Mouse (Mus musculus) retina, postnatal 7 days (tissue): ENCODE measurements around the gene Plxdc1.

Experiments used
- DNase-seq: peaks from one replicate; pipeline ENCODE4 v3.0.0-alpha.2; 2012; ENCODE audit warnings: low read depth, low spot score

The Plxdc1 gene

DNA sequence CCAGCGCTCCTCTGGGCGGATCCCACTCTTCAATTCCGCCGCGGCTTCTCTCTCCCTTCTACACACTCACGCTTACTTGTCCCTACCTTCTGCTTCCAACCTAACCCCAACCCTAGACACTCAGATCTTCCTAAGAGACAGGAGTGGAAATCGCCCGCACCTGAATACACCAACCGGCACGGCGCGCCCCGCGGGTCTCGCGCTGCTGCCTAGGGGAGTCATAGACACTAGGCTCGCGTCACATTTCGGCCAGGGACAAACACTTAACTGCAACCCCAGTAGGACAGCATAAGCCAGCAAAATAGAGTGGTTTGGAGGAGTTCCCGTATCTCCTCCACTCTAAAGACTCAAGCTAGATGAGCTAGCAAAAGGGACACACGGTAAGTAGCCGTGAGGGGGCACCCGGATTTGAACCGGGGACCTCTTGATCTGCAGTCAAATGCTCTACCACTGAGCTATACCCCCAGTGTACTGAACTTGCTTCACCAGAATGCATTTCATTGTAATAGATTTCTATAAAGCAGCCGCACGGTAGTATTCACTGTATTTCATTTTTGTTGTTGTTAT, 2.4 kb upstream of the Plxdc1 start:
- DNase-seq = peak; percentile 72

DNA sequence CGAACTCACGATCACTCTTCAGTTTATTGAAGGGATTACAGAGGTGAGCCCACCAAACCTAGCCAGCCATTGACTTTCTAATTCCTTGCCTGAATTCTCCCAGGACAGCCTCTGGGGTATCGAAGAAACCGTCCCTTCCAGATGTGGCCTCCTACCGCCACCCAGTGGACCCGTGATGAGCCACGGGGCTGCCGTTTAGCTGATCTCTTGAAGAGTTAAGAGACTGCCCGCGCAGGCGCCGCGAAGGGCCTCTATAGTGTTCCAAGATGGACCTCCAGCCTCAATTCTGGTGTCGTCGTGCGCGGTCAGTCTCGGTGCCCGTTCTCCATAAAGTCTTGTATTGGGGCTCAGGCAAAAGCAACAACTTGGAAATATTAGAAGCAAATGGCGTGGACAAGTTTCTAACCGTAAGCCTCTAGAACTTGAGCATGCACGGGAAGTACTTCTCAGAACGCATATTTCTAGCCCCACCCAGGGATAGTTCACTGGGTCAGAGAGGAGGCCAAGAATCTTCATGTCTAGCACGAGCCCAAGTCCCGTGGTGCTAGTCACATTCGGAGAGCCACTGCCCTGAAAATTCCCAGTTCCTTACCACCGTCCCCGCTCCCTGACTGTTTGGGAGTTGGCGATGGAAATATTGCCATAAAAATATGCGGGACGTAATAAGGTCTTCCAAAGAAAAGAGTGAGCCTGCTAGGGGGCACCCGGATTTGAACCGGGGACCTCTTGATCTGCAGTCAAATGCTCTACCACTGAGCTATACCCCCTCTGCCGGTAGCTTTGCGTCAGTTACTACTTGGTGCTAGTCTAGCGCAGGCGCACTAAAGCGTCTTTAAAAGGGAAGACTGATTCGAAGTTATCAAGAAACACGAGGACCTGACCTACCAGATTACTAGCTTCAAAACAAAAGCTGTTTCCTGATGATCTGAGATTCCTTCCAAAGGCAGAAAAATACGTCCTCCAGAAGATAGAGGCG, 1.6 kb upstream of the Plxdc1 start:
- DNase-seq = peak; percentile 87

DNA sequence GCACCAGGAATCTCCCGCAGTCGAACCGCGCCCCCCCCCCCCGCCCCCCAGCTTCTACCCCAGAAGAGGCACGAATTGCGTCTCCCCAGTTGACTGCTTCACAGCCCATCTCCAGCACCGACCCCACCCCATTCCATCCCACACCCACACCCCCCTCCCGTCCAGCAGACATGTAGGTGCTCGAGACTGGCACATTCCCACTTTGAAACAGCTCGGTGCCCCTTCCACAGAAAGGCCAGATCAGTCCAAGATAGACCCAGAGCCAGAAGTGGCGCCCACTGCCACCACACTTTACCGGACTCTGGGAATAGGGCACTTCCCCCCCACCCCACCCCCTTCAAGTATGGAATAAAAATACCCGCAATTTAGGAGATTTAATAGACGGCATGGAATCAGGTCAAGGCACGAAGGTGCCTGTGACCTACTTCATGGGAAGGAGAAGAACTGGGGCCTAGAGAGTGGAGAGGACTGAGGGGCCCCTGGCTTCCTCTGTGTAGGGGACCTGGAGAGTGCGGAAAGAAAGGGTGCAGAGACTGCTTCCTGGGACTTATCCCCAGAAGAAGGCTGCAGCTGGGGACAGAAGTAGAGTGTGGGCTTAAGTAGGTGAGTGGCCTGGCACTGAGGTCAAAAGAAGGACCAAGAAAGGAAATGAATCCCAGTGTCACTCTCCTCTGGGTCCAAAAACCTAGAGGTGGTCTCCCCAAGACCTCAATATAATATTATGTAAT, 658 bp upstream of the Plxdc1 start:
- DNase-seq = no peak

DNA sequence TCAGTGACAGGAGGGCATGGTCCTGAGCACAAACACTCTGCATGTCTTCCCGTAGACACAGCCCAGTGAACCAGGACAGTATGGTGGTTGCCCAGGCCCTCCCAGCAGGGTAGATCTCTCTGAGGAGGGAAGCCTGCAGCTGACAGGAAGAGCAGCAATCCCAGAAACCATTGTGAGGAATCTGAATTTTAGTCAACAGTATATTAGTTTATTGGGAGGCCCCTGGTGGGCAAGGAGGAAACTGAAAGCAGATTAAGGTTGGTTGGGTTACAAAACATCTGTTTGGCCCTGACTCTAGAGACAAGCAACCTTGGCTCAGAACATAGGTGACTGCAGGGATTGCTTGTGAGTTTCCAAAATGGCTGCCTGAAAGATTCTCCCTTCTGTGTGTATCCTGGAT, 2.3 kb downstream of the Plxdc1 start:
- DNase-seq = no peak

DNA sequence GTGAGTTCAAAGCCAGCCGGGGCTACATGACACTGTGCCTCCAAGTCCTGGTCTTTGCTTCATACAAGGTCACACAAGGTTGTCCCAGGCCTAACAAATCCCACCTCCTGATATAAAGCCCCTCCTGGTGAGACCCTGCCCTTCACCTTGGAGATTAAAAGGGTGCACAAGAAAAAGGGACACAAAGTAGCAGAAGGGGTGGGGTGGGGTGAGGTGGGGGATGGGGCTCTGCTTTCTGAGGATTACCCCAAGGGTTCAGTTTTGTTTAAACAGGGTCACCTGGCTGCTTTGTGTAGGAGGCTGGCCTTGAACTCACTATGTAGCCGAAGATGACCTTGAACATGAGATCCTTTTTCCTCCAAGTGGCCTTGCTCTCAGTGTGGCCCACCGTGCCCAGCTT, 2.7 kb downstream of the Plxdc1 start:
- DNase-seq = no peak

DNA sequence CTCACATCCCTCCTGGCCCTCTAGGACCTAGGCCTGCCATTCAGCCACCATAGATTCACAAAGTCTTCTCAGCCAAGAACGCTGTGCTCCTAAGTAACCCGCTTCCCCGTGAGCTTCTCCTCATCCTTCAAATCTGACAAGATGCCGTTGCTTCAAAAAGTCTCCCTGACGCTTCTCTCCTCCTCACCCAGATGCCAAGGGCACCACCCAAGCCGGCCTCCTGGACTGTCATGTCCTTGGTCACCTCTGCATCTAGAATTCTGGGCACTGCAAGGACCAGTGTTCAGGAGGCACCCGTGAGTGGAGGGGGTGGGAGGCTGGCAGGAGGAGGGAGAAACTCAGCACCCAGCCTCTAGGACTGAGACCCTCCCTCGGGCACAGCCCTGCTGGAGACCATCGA, 3.5 kb downstream of the Plxdc1 start:
- no peak for DNase-seq

DNA sequence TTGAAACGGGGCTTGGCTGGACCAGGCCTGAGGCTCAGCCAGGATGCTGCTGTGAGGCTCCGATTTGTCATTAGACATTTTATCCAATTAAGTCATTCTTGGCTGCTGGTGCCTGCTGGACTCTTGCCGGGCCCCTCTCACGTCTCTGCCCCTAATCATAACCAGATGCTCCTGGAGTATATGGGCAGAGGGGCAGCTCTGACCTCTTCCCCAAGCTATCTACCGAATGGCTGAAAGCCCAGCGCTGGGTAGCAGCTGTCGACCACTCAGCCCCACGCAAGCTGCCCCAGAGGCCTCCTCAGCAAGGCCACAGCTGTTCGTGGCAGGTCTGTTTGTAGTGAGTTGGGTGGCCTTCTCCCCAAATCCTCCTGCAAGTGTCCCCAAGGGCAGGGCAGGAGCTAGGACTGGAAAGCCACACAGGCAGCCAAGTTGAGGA, 5.7 kb downstream of the Plxdc1 start:
- no peak for DNase-seq

DNA sequence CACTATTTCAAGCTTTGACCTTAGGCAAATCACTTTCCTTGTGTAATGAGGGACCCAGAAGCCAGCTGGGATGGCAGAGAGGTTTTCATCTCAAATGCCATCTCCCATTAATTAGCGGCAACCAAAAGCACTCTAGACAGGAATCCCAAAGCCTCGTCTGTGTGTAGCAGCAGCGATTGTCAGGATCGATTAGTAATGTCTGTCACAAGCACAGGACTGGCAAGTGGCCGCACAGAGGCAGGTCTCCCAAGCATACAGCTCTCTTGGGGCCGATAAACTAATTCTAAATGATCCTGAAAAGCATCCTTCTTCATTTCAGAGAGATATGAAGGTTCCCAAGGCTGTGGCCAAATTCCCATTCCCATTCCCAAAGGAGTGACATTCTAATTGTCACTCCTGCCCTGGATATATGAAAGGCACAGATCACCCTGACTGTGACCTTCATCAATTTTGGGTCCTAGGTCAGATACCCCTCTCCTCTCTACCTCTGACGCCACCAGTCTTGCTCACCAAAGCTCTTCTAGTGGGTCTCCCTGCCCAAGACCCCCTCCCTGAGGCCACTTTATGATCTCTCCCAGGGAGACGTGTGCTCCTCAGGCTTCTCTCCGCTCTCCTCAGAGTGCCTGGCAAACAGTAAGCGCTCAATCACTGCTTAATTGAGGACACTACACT, 6.3 kb downstream of the Plxdc1 start:
- DNase-seq = no peak

DNA sequence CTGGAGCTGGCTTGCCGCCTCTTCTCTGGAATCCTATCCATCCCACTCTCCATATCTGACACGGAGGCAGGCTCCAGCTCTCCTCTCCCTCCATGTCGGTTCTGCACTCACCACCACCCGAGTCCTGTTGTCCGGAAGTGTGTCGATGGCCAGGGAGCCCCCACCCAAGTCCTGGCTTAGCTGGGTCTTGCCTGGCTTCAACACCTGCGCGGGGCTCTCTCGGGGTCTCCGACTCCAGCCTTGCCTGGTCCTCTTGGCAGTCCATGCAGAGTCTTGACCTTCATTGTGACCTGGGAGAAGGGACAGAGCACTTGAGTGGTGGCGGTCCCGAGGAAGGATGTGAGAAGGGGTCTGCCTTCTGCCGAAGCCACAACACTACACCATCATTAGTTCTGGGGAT, 7.9 kb downstream of the Plxdc1 start:
- no peak for DNase-seq

DNA sequence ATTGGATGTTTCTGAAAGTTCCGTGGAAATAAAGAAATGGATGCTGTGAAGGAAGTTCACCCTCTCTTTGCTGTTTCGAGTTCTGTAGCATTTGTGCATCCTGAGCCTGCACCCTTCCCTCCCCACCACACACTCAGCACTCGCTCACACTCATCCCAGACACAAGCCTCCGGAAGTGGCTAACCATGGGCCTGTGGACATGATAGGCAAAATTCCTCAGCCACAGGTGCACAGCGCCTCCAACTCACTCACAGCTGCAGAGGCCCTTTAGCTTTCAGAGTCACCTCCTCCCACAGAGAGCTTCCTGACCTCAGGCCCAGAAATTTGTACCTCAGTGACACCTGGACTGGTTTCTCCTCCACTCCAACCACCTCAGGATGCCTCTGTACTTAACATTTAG, 8.4 kb downstream of the Plxdc1 start:
- no peak for DNase-seq

DNA sequence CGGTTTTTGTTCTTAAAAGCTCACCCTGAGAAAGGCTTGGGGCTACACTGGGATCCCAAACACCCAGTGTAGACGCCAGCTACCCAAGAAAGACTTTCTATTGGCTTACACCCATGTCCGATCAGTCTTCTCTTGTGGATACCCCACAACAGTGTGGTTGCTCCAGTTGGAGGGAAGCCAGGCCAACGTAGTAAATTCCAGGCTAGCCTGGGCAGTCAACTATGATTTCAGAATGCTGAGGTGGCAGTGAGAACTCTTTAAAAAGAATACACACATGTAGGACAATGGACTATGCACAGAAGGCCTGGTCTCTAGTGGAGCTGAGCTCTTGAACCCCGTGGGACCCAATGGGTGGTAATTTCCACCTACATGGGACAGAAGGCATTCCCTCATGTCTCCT, 11.5 kb downstream of the Plxdc1 start:
- DNase-seq = no peak

DNA sequence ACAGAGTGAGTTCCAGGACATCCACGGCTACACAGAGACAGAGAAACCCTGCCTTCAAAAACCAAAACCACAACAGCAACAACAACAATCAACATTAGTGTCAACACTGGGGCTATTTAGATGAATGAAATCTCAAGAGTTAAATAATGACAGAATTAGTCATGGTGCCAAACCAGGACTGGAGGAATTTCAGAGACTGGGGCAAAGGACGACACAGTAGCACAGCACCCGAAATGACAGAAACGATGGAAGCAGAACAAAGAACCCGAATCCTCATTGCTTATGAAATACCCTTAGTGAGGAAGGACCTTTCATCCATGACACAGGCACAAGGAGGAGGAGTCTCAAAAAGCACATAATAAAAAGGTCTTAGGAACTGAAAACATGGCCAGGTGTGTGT, 12.1 kb downstream of the Plxdc1 start:
- no peak for DNase-seq

DNA sequence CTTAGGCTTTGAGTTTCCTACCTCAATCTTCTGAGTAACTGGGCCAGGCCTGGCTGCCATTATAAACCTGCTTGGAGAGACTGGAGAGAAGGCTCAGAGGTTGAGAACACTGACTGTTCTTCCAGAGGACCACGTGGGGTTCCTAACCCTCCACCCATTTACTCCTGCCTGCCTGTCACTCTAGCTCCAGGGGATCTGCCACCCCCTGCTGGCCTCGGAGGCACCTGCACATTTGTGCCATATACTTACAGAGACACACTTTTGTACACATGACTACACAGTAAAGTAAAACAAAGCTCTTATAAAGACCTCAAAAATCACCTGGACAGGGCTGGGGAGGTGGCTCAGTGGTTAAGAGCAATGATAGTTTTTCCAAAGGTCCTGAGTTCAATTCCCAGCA, 13.8 kb downstream of the Plxdc1 start:
- DNase-seq = no peak

DNA sequence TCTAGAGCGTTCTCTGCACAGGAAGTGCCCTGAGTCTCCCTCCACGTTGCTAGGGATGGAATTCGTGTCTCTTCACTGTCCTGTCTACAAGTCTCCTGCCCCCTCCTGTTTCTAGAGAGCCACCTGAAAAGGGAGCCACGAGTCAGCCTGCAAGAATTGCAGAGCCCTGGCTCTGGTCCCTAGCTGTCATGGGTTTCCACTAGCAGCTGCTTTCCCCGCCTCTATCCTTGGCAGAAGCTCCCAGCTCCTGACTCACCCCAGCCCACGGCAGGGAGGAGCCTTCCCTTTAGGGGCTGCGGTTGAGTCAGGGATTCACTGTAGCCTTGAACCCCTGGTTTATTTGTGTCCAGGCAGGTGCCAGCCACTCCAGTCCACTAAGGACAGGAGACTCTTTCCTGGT, 15.0 kb downstream of the Plxdc1 start:
- no peak for DNase-seq

DNA sequence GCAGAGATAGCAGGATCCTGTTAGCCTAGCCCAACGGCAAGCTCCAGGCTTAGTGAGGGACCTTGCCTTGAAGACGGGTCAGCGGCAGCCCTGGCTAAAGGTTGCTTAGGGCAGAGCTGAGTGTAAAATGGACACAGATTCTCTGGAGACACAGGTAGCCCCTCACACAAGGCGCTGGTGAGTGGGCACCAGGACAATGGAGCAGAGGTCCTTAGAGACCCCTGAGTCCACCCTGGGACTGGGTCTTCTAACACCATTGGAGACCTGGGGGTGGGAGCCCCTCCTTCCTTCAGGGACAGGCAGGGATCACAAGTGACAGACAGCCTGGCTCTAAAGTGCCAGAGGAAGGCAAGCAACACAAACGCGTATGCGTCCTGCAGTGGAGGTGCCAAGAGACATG, 15.5 kb downstream of the Plxdc1 start:
- DNase-seq = no peak

DNA sequence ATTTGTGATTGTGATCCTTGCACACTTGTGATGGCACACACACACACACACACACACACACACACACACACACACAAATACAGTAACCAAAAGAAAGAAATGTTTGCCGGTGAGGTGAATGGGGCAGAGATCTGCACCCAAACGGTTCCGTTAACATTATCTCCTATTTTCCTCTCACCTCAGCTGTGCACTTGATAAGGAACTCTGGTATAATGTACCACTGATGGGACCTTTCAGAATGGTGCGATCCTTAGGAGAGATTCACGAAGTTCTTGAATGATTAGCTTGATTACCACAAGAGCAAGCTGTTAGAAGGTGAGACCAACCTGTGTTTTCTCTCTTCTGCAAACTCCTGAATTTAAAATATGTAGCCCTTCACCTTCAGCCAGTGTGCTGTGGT, 17.9 kb downstream of the Plxdc1 start:
- DNase-seq = no peak

DNA sequence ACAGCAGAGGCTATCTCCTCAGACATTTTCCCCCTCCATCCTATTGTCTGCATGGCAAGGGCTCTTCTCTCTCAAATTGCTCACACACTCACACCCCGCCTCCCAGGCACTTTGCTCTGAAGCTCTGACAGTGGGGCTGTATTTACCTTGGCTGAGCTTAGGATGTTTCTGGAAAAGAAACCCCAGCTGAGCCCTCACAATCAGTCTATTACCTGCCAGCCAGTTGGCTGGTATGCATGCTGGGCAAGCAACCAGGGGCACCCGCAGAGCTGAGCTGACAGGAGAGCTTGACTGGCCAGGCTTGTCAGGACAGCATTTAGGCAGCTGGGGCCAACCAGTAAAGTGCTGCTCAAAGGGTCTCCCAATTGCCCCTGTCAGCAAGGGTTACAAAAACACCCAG, 19.1 kb downstream of the Plxdc1 start:
- no peak for DNase-seq

DNA sequence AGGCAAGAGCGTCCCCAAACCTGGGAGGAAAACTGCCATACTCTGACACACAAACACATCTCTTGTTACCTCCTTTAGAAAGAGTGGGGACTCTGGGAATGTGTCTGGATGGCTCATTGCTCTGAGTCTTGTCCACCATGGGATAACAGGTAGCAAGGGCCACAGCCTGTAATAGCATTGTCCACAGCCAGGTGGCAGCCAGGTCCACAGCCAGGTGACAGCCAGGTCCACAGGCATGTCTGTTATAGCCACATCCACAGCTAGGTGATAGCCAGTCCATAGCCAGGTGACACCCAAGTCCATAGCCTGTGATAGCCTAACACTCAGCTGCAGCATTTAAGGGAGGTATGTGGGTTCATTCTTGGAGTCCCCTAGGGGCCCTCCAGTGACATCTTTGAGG, 25.3 kb downstream of the Plxdc1 start:
- no peak for DNase-seq

DNA sequence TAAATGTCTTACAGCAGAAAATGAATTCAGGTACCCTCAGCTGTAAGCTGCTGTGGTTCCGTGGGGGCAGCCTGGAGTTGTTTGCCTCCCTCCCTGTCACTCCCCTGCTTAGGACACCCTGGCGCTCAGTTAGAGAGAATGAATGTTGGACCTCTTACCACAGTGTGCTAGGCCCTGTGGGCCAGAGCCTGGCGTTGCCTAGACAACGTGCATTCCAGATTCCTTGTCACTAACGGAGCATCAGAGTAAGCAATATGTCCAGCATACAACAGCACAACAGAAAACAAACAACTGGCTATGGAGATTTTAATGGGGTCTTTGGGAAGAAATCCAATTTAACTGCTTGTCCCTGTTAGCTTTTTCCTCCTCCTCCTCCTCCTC, 27.0 kb downstream of the Plxdc1 start:
- DNase-seq = no peak

DNA sequence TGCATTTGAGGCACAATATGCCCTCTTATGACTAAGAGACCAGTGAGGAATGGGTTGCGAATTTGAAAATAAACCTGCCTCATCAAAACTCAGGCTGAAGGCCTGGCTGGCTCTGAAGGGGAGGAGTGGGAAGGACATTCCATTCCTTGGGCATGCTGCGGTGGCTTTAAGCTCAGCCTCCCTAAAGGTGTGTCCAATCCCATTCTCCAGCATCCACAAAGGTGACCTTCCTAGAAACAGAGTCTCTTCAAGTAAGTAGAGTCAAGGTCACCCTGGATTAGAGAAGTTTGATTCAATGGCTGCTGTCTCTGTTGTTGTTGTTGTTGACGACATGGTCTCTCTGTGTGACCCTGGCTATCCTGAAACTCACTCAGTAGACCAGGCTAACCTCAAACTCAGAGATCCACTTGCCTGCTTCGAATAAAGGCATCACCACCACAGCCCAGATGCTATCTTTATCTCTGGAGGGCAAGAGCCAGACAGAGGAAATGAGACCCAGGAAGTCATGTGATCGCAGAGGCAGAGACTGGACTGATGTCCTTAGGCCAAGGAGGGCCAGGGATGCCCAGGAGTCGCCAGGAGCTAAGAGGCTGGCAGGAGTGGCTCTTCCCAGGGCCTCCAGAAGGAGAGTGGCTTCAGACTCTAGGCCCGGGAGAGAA, 27.5 kb downstream of the Plxdc1 start:
- DNase-seq = no peak

DNA sequence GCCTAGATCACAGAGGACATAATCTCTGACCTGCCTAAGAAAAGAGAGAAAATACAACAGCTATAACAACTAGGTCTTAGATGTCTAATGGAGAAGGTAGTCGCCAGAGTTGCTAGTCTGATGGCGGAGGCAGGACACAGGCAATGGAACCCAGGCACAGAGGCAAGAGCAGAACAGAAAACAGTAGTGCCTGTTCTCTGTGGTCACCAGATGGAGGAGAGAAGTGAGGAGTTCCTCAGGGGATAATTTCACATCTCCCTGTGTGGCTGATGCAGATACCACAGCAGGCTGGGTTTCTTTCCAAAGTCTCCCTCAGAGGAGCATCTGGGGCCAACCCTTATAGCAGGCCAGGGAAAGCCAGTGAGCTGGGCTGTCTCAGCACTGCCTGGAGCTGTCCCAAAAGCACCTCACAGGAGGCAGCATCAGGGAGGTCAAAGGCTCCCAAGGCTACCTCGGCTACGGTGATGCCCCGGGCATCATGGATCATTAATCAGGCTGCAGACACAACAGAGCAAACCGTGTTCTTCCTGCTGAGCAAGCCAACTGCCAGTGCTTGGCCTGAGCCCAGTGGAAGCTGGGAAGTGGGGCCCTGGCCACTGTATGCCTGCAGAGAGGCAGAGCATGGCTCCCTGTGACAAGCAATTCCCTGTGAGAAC, 29.2 kb downstream of the Plxdc1 start:
- DNase-seq = no peak
